Mouse (Mus musculus) embryonic facial prominence, embryonic 13.5 days (tissue): Measurements from ENCODE around the gene Wdr31. TPM values are rescaled to one million over a fixed set of nuclear protein-coding genes. Genes with fewer than 3 reads are reported as not detected.

ENCODE experiments used
- ATAC-seq: fragments of 200-750 bp; cut with Nextera tagmentation; 2 replicates; pipeline ENCODE4 v1.8.0; 2017; ENCODE audit warnings: low read depth; ENCODE audit not compliant: insufficient number of reproducible peaks, insufficient read depth, low FRiP score, low TSS enrichment
- H3K27ac ChIP-seq: fragments of 300-500 bp; sonication (generic); 2 replicates; pipeline ENCODE4 v1.5.1; 2015; ENCODE audit warnings: moderate library complexity, mild to moderate bottlenecking, inconsistent platforms
- H3K27me3 ChIP-seq: fragments of 300-500 bp; sonication (generic); 2 replicates; pipeline ENCODE4 v1.6.1; 2015; ENCODE audit warnings: mild to moderate bottlenecking, inconsistent platforms
- H3K36me3 ChIP-seq: fragments of 300-500 bp; sonication (generic); 2 replicates; pipeline ENCODE4 v1.6.1; 2015; ENCODE audit warnings: mild to moderate bottlenecking, inconsistent platforms
- H3K4me1 ChIP-seq: fragments of 300-500 bp; sonication (generic); 2 replicates; pipeline ENCODE4 v1.6.1; 2015; ENCODE audit warnings: inconsistent platforms
- H3K4me2 ChIP-seq: fragments of 300-500 bp; sonication (generic); 2 replicates; pipeline ENCODE4 v1.6.1; 2015; ENCODE audit warnings: moderate library complexity, mild to moderate bottlenecking, inconsistent platforms
- H3K4me3 ChIP-seq: fragments of 300-500 bp; sonication (generic); 2 replicates; pipeline ENCODE4 v1.5.1; 2015; ENCODE audit warnings: mild to moderate bottlenecking, inconsistent platforms
- H3K9ac ChIP-seq: fragments of 300-500 bp; sonication (generic); 2 replicates; pipeline ENCODE4 v1.6.1; 2015; ENCODE audit warnings: mild to moderate bottlenecking, inconsistent platforms
- H3K9me3 ChIP-seq: fragments of 300-500 bp; sonication (generic); 2 replicates; pipeline ENCODE4 v1.6.1; 2016; ENCODE audit warnings: inconsistent platforms
- WGBS: fragments of 180-500 bp; shearing (Covaris S2); methylation state at CpG from one replicate; pipeline ENCODE4 v1.1.7; 2015; ENCODE audit warnings: mixed read lengths; 5-methylcytosine and 5-hydroxymethylcytosine counted together
- polyA plus RNA-seq: library from polyadenylated mRNA; unstranded; fragments of >200 nt; fragmentation: Nextera tagmentation; extraction: Ambion mirVana; gene quantifications from 2 replicates; pipeline ENCODE4 v1.2.1, GENCODE M21; 2015

The Wdr31 gene
- polyA plus RNA-seq, 1 experiment from 2014 or later = 8.0 TPM

DNA sequence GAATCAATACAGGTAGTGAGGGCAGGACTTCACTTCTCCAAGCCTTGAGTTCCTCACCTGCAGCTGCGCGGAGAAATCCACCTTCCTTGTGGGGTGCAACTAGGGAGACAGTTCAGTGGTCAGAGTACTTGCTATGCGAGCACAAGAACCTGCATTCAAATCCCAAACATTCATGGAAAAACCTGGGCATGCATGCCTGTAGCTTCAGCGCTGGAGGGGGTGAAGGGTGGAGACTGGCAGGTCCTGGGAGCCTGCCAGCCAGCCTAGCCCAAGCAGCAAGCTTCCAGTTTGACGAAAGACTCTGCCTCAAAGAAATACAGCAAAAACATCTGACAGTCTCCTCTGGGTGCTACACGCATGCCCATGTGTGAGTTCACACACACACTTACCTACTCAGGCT is 35.6 kb downstream of the Wdr31 start, which contains the start of gene Rnf183:
Rnf183 (minus strand) TSS at position 172 of the 400 bp plus-strand sequence.
- no peaks in the 10 kb centered on the region for H3K4me1 ChIP-seq
- 77% methylated on average over 6 of the region's 6 CpGs for WGBS
- H3K27me3 ChIP-seq = no peaks in the 10 kb centered on the region
- H3K27ac ChIP-seq = no peak within 1 kb of the TSS
- H3K4me2 ChIP-seq = no peak within 1 kb of the TSS
- no peak for ATAC-seq
- H3K9ac ChIP-seq = no peak within 1 kb of the TSS
- no peaks in the 10 kb centered on the region for H3K9me3 ChIP-seq
- H3K36me3 ChIP-seq = no peaks in the 10 kb centered on the region
- no peak within 1 kb of the TSS for H3K4me3 ChIP-seq

DNA sequence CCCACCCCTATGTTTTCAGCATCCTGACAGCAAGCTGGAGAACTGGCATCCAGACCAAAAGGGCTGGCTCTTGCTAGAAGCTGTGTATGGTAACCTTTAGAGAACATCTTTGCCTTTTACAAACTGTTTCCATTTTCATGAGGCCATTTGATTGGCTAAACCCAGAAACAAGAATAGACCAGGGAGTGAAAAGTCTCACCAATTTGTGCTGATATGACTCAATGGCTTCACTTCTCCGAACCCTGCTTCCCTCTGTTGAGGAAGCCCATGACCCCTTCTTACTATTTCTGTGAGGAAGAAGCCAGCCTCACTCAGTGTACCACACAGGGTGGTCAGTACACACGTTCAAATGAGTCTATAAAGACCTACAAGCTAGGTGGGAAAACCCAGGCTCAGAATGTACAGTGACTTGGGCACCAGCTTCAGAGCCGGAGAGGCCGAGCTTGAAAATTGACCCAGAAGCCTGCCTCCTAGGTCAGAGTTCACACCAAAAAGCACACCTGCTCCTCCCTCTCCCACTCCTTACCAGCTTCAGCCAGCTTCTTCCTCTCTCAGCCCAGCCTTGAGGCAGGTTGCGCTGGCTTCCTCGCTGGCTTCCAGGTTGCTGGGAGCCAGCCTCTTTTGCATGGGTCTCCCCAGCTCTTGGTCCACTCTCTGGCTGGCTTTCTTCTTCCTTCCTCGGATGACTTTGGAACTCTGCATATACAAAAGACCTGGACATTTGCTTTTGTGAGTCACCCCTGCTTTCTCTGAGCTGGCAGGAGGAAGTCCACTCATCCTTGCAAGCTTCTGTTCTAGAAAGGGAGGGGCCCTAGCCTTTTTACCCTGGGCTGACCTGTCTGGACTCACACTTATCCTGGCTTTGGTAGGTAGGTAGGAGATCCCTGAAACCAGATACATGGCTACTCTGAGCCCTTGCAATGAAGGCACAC is 36.5 kb downstream of the Wdr31 start:
- WGBS = 81% methylated on average over 7 of the region's 7 CpGs
- ATAC-seq = no peak
- H3K27me3 ChIP-seq = no peaks in the 10 kb centered on the region
- no peaks in the 10 kb centered on the region for H3K36me3 ChIP-seq
- no peaks in the 10 kb centered on the region for H3K4me1 ChIP-seq
- H3K4me3 ChIP-seq = no peak overlapping the region
- H3K4me2 ChIP-seq = no peak overlapping the region
- H3K9me3 ChIP-seq = no peaks in the 10 kb centered on the region
- H3K27ac ChIP-seq = no peak overlapping the region
- H3K9ac ChIP-seq = no peak overlapping the region

DNA sequence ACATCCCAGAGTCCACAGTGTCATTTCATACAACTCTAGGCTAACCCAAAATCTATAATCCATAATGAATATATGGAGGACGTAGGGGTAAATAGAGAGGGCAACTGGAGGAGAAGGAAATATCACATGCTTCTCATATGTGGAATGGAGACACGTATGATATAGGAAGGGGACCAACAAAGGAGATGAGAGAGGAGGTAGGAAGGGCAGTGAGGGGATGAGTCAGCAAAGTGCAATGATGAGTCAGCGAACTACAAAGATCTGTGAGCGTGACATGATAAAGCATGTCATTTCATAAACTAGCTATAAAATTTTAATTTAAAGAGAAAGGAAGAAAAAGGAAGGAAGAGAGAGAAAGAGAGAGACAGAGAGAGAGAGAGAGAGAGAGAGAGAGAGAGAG is 39.2 kb downstream of the Wdr31 start:
- no peaks in the 10 kb centered on the region for H3K27me3 ChIP-seq
- H3K4me1 ChIP-seq = no peaks in the 10 kb centered on the region
- no peak overlapping the region for H3K4me2 ChIP-seq
- 84% methylated on average over 4 of the region's 4 CpGs for WGBS
- no peak overlapping the region for H3K9ac ChIP-seq
- no peak for ATAC-seq
- H3K9me3 ChIP-seq = no peaks in the 10 kb centered on the region
- H3K27ac ChIP-seq = no peak overlapping the region
- no peak overlapping the region for H3K4me3 ChIP-seq
- no peaks in the 10 kb centered on the region for H3K36me3 ChIP-seq

DNA sequence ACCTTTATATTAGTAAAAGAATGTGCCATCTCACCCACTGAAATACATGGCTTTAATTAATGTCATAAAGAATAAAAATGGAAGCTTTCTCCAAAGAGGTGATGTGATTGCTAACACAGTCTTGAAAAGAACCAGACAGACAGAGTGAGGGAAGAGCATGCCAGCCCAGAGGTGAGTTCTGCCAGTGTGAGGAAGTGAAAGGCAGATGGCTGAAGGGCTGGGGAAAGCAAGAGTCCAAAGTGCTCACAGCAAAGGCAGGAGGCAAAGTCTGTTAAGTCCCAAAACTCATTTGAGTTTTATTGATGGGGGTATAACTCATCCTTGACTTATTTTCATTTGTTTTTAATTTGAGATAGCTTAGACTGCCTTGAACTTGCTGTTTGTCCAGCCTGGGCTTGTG is 40.0 kb downstream of the Wdr31 start:
- Histone ChIP-seq H3K4me2 (no peak overlapping the region), H3K4me3 (no peak overlapping the region), H3K4me1 (no peaks in the 10 kb centered on the region), H3K36me3 (peaks cover 5% of the 10 kb centered on the region), H3K27me3 (no peaks in the 10 kb centered on the region), H3K27ac (no peak overlapping the region), H3K9me3 (no peaks in the 10 kb centered on the region), H3K9ac (no peak overlapping the region)
- ATAC-seq = no peak

DNA sequence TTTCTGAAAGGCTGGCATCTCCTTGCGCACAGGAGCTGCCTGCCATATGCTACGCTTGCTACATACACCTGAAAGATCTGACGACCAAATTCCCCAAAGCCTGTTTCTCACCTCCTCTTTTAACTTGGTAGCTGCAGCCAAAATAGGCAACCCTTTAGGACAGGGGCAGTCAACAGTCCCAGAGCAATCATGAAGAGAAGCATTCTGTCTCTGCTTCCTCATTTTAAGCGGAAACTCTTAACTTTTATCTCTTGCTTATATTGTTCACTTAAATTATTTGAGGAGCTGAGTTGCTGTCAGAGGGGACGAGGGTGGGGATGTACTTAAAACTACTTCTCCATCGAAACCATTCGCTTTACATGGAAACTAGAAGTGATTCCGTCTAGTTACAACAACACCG is 41.1 kb downstream of the Wdr31 start:
- no peaks in the 10 kb centered on the region for H3K4me1 ChIP-seq
- WGBS = 86% methylated on average over 9 of the region's 9 CpGs
- peaks cover 14% of the 10 kb centered on the region for H3K36me3 ChIP-seq
- no peak overlapping the region for H3K9ac ChIP-seq
- H3K27me3 ChIP-seq = no peaks in the 10 kb centered on the region
- H3K4me2 ChIP-seq = no peak overlapping the region
- no peak overlapping the region for H3K4me3 ChIP-seq
- no peak for ATAC-seq
- no peak overlapping the region for H3K27ac ChIP-seq
- H3K9me3 ChIP-seq = no peaks in the 10 kb centered on the region

DNA sequence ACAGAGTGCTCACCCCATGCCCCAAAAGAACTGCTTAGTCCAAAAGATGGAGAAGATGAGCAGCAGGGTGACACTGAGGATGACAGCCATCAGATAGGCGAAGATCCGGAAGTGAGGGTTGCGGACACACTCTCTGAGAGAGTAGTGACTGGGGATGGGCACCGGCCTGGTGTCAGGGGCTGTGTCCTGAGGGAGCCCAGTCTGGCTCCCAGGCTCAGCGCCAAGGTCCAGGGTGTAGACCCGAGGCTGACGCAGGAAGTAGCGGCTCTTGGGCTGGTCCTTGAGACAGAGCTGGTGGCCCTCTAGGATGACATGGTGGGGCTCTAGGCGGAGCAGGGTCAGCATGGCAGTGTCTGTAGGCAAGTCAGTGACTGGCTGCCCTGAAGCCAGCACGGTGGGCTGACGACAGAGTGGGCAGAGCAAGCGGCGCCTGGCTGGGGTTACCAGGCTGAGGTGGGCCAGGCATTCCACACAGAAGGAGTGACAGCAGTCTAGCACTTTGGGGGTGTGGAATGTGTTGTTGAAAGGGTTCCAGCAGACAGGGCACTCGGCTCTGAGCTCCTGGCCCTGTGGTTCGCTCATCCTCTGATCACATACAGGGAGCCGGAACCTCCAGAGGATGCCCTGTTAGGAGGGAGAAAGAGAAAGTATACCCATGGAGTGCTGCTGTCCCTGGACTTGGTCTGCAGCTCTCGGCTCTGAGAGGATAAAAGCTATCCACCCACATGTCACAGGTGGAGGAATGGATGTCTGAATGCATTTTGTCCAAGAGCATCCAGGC is 42.5 kb downstream of the Wdr31 start:
- 80% methylated on average over 17 of the region's 17 CpGs for WGBS
- no peak overlapping the region for H3K27ac ChIP-seq
- no peak overlapping the region for H3K9ac ChIP-seq
- ATAC-seq = 0 out of 2 replicates have a peak, but pooled peaks have one; percentile 10
- no peaks in the 10 kb centered on the region for H3K9me3 ChIP-seq
- no peaks in the 10 kb centered on the region for H3K27me3 ChIP-seq
- no peak overlapping the region for H3K4me2 ChIP-seq
- no peak overlapping the region for H3K4me3 ChIP-seq
- no peaks in the 10 kb centered on the region for H3K4me1 ChIP-seq
- H3K36me3 ChIP-seq = peaks cover 27% of the 10 kb centered on the region

DNA sequence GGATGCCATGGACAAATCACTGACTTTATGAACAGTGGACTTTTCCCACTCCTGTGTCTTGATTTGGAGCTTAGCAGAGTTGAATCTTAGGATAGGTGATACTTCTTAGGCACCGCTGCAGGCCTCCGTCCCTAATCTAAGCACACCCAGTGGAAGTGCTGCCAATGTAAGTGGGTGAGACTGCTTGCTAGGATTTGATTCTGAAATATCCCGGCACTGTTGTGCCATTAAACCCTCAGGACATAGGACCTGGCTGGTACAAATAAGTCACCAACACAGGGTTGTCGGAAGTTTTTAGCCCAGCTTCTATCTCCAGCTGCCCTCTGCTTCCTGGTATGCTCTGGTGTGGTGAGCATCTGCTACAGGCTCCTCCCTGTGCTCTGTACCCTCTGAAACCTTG is 44.8 kb downstream of the Wdr31 start:
- Histone ChIP-seq H3K27me3 (no peaks in the 10 kb centered on the region), H3K36me3 (peaks cover 50% of the 10 kb centered on the region)
- WGBS = 89% methylated on average over 4 of the region's 4 CpGs

DNA sequence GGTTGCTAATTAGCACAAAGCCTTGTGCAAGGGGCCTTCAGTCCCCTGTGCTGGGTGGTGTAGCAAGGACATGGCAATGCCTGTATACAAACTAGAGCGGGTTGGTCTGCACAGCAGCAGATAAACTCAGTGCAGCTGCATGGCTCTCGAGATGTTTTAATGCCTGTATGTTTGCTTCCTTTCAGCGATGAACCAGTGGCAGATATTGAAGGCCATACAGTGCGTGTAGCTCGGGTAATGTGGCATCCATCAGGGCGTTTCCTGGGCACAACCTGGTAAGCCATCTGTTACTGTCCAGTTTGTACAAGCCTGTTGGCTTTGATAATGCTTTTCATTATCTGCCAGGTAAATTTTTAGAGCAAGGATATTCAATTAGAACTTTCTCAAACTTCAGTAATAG is 51.6 kb downstream of the Wdr31 start:
- H3K4me2 ChIP-seq = no peak overlapping the region
- no peak overlapping the region for H3K4me3 ChIP-seq
- WGBS = 96% methylated on average over 6 of the region's 6 CpGs
- no peaks in the 10 kb centered on the region for H3K9me3 ChIP-seq
- no peak overlapping the region for H3K27ac ChIP-seq
- no peak for ATAC-seq
- H3K4me1 ChIP-seq = no peaks in the 10 kb centered on the region
- no peaks in the 10 kb centered on the region for H3K27me3 ChIP-seq
- H3K36me3 ChIP-seq = peaks cover 100% of the 10 kb centered on the region
- H3K9ac ChIP-seq = no peak overlapping the region

More for the DNA sequence above, 44.8 kb downstream of the Wdr31 start:
- Histone ChIP-seq H3K9me3 (no peaks in the 10 kb centered on the region), H3K4me3 (no peak overlapping the region), H3K4me2 (no peak overlapping the region), H3K9ac (no peak overlapping the region), H3K4me1 (no peaks in the 10 kb centered on the region), H3K27ac (no peak overlapping the region)
- no peak for ATAC-seq

DNA sequence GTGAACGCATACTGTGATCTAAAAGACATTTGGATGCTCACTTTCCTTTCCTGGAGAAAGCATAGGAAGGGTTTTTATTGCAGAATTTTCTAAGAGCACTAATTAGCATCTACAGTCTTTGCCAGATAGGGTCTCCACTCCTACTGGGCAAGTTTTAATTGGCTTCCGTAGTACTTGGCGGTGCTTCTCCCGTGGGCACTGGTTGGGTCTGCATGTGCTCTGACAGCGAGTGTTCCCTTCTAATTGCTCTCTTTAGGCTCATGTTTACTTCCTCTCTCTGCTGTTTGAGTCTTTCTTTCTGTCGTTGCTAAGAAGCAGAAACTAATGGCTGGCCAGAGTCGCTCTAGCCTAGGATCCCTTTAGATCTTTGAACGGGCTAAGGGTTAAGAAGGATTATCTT is 52.2 kb downstream of the Wdr31 start:
- H3K27ac ChIP-seq = no peak overlapping the region
- H3K4me2 ChIP-seq = no peak overlapping the region
- no peak overlapping the region for H3K4me3 ChIP-seq
- no peaks in the 10 kb centered on the region for H3K9me3 ChIP-seq
- 89% methylated on average over 8 of the region's 8 CpGs for WGBS
- peaks cover 100% of the 10 kb centered on the region for H3K36me3 ChIP-seq
- H3K9ac ChIP-seq = no peak overlapping the region
- no peaks in the 10 kb centered on the region for H3K4me1 ChIP-seq
- ATAC-seq = no peak
- no peaks in the 10 kb centered on the region for H3K27me3 ChIP-seq

DNA sequence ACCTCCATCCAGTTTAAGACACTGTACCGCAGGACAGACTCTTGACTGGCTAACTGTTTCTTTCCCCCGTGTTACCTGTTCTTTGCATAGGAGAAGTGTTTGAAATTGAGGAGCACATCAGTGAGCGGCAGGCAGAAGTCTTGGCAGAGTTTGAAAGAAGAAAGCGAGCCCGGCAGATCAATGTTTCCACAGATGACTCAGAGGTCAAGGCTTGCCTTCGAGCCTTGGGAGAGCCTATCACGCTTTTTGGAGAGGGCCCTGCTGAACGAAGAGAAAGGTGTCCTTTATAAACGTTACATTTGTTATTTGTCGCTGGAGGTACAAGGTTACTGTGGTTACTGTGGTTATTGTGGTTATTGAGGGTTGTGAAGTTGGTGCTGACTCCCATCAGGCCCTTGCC is 59.1 kb downstream of the Wdr31 start:
- Histone ChIP-seq H3K9me3 (no peaks in the 10 kb centered on the region), H3K36me3 (peaks cover 55% of the 10 kb centered on the region), H3K4me3 (no peak overlapping the region), H3K9ac (no peak overlapping the region), H3K27ac (no peak overlapping the region), H3K4me1 (peaks cover 15% of the 10 kb centered on the region), H3K4me2 (no peak overlapping the region), H3K27me3 (no peaks in the 10 kb centered on the region)
- ATAC-seq = no peak
- WGBS = 95% methylated on average over 10 of the region's 10 CpGs

DNA sequence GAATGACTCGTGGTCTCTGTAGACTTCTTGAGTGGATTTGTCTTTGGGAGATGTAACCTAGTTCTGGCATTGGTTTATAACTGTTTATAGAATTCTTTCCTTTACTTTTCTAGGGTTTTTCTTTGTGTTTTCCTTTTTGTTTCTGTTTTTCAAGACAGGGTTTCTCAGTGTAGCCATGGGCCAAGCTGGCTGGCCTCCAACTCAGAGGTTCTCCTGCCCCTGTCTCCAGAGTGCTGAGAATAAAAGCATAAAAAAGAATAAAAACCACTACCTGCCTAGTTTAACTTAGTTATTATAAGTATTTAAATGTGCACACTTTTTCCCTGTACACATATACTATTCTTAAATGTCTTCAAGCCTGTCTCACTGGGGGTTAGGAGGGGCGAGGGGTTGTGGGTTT is 60.4 kb downstream of the Wdr31 start:
- peak overlapping the region; percentile 94; the same call in 1 of the 2 replicates for H3K9ac ChIP-seq
- H3K4me3 ChIP-seq = peak overlapping the region; percentile 85
- H3K27ac ChIP-seq = no peak overlapping the region
- WGBS = 79% methylated on average over 2 of the region's 2 CpGs
- no peaks in the 10 kb centered on the region for H3K27me3 ChIP-seq
- peak overlapping the region; percentile 64 for H3K4me2 ChIP-seq
- no peaks in the 10 kb centered on the region for H3K9me3 ChIP-seq
- ATAC-seq = no peak
- H3K36me3 ChIP-seq = peaks cover 42% of the 10 kb centered on the region
- H3K4me1 ChIP-seq = peaks cover 20% of the 10 kb centered on the region
